Mouse (Mus musculus) neural tube, embryonic 14.5 days (tissue): ENCODE measurements at regions not wholly inside any gene's neighbourhood (a gene's known extent, or its start where the extent isn't known, plus 50 kb on each side); places are given as distances from the start of the nearest gene placed in this dataset.
A peak's percentile ranks its signal among the peaks of the same experiment; 100 is the strongest.

ENCODE experiments used
- ATAC-seq: fragments of 200-750 bp; cut with Nextera tagmentation; 2 replicates; pipeline ENCODE4 v1.8.0; 2017; ENCODE audit warnings: low read depth, mild to moderate bottlenecking, moderate TSS enrichment, moderate library complexity
- H3K27ac ChIP-seq: fragments of 300-500 bp; sonication (generic); 2 replicates; pipeline ENCODE4 v1.5.1; 2014; ENCODE audit warnings: low read depth, mild to moderate bottlenecking, control low read depth, low read length, moderate library complexity, mixed read lengths
- H3K27me3 ChIP-seq: fragments of 300-500 bp; sonication (generic); 2 replicates; pipeline ENCODE4 v1.6.1; 2014; ENCODE audit warnings: low read length; ENCODE audit not compliant: control insufficient read depth, insufficient read depth
- H3K36me3 ChIP-seq: fragments of 300-500 bp; sonication (generic); 2 replicates; pipeline ENCODE4 v1.6.1; 2014; ENCODE audit warnings: low read length, mixed read lengths; ENCODE audit not compliant: control insufficient read depth, insufficient read depth
- H3K4me1 ChIP-seq: fragments of 300-500 bp; sonication (generic); 2 replicates; pipeline ENCODE4 v1.6.1; 2014; ENCODE audit warnings: low read length; ENCODE audit not compliant: control insufficient read depth, insufficient read depth
- H3K4me2 ChIP-seq: fragments of 300-500 bp; sonication (generic); 2 replicates; pipeline ENCODE4 v1.6.1; 2014; ENCODE audit warnings: mild to moderate bottlenecking, low read depth, low read length, control low read depth
- H3K4me3 ChIP-seq: fragments of 300-500 bp; sonication (generic); 2 replicates; pipeline ENCODE4 v1.5.1; 2014; ENCODE audit warnings: low read depth, low read length, control low read depth, mixed read lengths
- H3K9ac ChIP-seq: fragments of 300-500 bp; sonication (generic); replicated peaks from 2 replicates; pipeline ENCODE4 v1.6.1; 2014; ENCODE audit warnings: low read depth, mild to moderate bottlenecking, control low read depth, low read length, mixed read lengths
- H3K9me3 ChIP-seq: fragments of 300-500 bp; sonication (generic); 2 replicates; pipeline ENCODE4 v1.6.1; 2016; ENCODE audit warnings: low read length; ENCODE audit not compliant: control insufficient read depth
- WGBS: fragments of 180-500 bp; shearing (Covaris S2); extraction: QIAGEN DNeasy Blood & Tissue Kit; methylation state at CpG from one replicate; pipeline ENCODE4 v1.1.7; 2014; 5-methylcytosine and 5-hydroxymethylcytosine counted together

- Histone ChIP-seq H3K4me3 (no peak overlapping the region), H3K27ac (no peak overlapping the region), H3K9me3 (no peaks in the 10 kb centered on the region), H3K4me1 (no peaks in the 10 kb centered on the region), H3K27me3 (no peaks in the 10 kb centered on the region), H3K9ac (no peak overlapping the region), H3K4me2 (no peak overlapping the region), H3K36me3 (no peaks in the 10 kb centered on the region)
- WGBS: 84% methylated on average over 10 of the region's 10 CpGs
- no peak for ATAC-seq
Observed at GRCm38 (mm10) chr13:37130637-37131036, 80.6 kb upstream of the F13a1 start.

DNA sequence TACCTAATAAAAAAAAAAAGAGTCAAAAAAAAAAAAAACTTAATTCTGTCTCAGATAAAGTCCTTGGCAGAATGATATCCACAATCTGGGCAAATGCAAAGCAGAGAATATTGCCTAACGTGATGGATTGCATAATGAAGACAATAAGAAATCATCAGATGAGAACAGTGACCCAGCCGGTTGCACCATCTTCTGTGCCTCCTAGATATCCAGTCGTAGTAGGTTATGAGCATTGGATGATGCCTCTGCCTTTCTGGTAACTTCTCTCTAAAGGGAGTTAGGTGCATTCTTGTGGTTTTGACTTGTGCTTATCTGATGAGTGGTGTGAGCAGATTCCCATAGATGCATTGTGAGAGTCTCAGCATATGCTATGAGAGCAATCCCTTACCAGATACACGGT is 71.6 kb upstream of the F13a1 start:
- Histone ChIP-seq H3K9ac (no peak overlapping the region), H3K4me3 (no peak overlapping the region), H3K9me3 (no peaks in the 10 kb centered on the region), H3K27me3 (no peaks in the 10 kb centered on the region), H3K27ac (no peak overlapping the region), H3K36me3 (no peaks in the 10 kb centered on the region), H3K4me2 (no peak overlapping the region), H3K4me1 (no peaks in the 10 kb centered on the region)
- WGBS: 94% methylated on average over 4 of the region's 4 CpGs
- no peak for ATAC-seq

DNA sequence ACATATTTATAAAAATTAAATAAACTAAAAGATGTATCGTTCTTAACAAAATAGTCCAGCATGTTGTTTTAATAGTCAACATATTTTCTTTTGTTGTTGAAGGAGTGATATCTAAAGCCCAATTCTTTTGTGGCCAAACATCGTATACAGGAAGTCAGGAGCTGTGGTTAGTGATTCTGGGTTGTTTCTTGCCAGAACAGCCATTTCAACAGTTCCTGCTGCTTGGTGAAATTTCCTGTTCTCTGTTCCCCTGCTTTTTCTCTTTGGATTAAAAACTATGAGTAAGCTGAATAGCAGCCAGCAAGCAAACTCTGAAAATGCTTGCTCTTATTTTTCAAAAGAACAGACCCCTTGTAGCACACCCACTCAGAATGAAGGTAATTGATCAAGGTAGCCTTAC is 70.2 kb upstream of the F13a1 start:
- Histone ChIP-seq H3K4me2 (no peak overlapping the region), H3K4me1 (no peaks in the 10 kb centered on the region), H3K27ac (no peak overlapping the region), H3K36me3 (no peaks in the 10 kb centered on the region), H3K9me3 (no peaks in the 10 kb centered on the region), H3K9ac (no peak overlapping the region), H3K4me3 (no peak overlapping the region), H3K27me3 (no peaks in the 10 kb centered on the region)
- ATAC-seq: no peak
- WGBS: 88% methylated on average over 2 of the region's 2 CpGs

- no peak for ATAC-seq
Observed at GRCm38 (mm10) chr13:37114324-37114723, 64.3 kb upstream of the F13a1 start.

DNA sequence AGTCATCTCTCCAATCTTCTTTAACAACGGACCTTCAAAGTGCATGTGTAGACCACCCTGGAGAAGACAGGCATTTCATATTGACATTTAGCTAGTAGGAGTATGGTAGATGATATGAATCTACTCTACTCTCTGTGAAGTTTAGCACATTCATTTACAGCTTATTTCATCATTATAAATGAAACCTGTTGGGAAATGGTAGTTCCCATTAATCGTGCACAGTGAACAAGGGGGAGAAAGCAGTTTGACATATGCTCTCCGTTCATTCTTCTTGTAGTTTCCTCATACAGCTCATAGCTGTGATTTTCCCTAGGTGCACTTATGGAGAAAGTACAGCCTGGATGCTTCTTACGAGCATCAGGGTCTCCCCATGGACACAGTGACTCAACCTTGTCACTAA is 61.7 kb upstream of the F13a1 start:
- WGBS: 83% methylated on average over 4 of the region's 4 CpGs
- no peak overlapping the region for H3K4me3 ChIP-seq
- ATAC-seq: no peak
- H3K4me1 ChIP-seq: no peaks in the 10 kb centered on the region
- no peak overlapping the region for H3K27ac ChIP-seq
- no peaks in the 10 kb centered on the region for H3K36me3 ChIP-seq
- no peaks in the 10 kb centered on the region for H3K27me3 ChIP-seq
- no peak overlapping the region for H3K9ac ChIP-seq
- no peak overlapping the region for H3K4me2 ChIP-seq
- H3K9me3 ChIP-seq: no peaks in the 10 kb centered on the region

More at GRCm38 (mm10) chr13:37114324-37114723, 64.3 kb upstream of the F13a1 start:
- no peaks in the 10 kb centered on the region for H3K36me3 ChIP-seq
- no peak overlapping the region for H3K4me3 ChIP-seq
- H3K9ac ChIP-seq: no peak overlapping the region
- WGBS: 85% methylated on average over 5 of the region's 5 CpGs
- no peak overlapping the region for H3K4me2 ChIP-seq
- H3K4me1 ChIP-seq: no peaks in the 10 kb centered on the region
- no peak overlapping the region for H3K27ac ChIP-seq
- H3K27me3 ChIP-seq: no peaks in the 10 kb centered on the region
- no peaks in the 10 kb centered on the region for H3K9me3 ChIP-seq

GRCm38 (mm10) chr13:37107721-37108120 is 57.7 kb upstream of the F13a1 start:
- no peak for ATAC-seq
- no peak overlapping the region for H3K9ac ChIP-seq
- no peaks in the 10 kb centered on the region for H3K9me3 ChIP-seq
- H3K4me2 ChIP-seq: no peak overlapping the region
- H3K4me3 ChIP-seq: no peak overlapping the region
- 75% methylated on average over 5 of the region's 5 CpGs for WGBS
- H3K4me1 ChIP-seq: peaks cover 6% of the 10 kb centered on the region
- H3K36me3 ChIP-seq: no peaks in the 10 kb centered on the region
- H3K27ac ChIP-seq: no peak overlapping the region
- H3K27me3 ChIP-seq: no peaks in the 10 kb centered on the region

GRCm38 (mm10) chr13:37106009-37106408 is 56.0 kb upstream of the F13a1 start:
- ATAC-seq: no peak
- H3K27ac ChIP-seq: no peak overlapping the region

DNA sequence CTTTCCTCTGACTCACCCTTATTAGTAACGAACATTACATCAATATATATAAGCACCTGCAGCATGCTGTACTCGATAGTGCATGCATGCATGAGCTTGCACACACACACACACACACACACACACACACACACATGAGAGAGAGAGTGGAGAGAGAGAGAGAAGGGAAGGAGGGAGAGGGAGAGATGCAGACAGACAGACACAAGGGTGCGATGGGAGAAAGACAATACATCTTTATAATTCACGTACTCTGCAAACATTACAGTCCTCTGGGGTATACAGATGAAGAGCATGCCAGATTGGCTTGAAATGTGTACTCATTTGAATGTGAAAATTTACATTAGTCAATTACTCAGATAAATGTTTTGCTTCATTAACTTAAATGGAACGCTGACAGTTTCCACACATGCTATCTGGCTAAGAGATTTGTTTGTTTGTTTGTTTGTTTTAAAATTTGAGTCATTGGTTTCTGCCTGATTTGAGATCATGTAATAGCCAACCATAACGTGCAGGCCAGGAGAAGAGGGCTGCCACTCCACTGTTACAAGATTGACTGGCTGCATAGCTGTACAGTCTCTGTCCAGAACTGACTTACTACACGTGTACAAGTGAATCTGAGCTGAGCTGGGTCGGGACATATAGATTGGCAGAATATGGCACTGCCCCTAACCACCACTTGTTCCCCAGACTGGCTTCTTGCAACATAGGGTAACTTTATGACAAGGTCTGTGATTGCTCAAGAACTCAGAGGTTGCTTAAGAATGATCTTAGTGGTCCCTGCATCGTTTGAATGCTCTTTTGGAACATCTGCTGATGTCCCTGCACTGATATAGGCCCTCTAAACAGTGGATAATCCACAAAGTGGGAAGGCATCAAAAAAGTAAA is 54.6 kb upstream of the F13a1 start:
- H3K27me3 ChIP-seq: no peaks in the 10 kb centered on the region
- H3K36me3 ChIP-seq: no peaks in the 10 kb centered on the region
- H3K4me1 ChIP-seq: peaks cover 6% of the 10 kb centered on the region
- no peak overlapping the region for H3K4me2 ChIP-seq
- 41% methylated on average over 9 of the region's 9 CpGs for WGBS
- peak overlapping the region; percentile 16; the same call in 1 of the 2 replicates for H3K27ac ChIP-seq
- no peaks in the 10 kb centered on the region for H3K9me3 ChIP-seq
- ATAC-seq: peak; percentile 68
- H3K9ac ChIP-seq: no peak overlapping the region
- no peak overlapping the region for H3K4me3 ChIP-seq

More at GRCm38 (mm10) chr13:37106009-37106408, 56.0 kb upstream of the F13a1 start:
- H3K9me3 ChIP-seq: no peaks in the 10 kb centered on the region
- H3K4me2 ChIP-seq: no peak overlapping the region
- 86% methylated on average over 5 of the region's 5 CpGs for WGBS
- peaks cover 6% of the 10 kb centered on the region for H3K4me1 ChIP-seq
- H3K36me3 ChIP-seq: no peaks in the 10 kb centered on the region
- H3K4me3 ChIP-seq: no peak overlapping the region
- H3K27me3 ChIP-seq: no peaks in the 10 kb centered on the region
- H3K9ac ChIP-seq: no peak overlapping the region

DNA sequence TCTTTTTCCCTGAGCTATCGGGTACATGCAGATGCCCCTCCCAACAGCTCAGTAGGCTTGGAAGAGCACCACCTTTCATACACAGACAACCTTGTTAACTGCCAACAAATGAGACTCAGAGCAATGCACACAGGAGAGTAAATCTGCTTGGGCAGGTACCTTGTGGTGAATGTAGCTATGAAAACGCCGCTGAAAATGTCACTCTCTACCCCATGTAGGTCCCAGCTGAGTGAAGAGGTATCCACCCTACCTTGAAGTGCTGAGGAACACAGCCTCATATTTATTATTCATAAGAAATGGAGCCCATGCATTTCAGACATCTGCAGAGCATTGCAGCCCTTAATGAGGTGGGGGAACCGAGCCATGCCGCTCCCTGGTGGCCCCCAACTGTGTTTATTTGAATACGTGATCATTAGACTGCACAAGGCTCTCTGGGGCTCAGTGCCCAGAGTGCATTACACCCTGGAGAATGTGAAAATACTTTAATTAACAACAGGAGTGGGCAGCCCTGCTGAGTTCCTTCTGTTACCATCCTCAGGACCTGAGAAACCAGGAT is 53.8 kb upstream of the F13a1 start:
- no peaks in the 10 kb centered on the region for H3K27me3 ChIP-seq
- H3K9me3 ChIP-seq: no peaks in the 10 kb centered on the region
- H3K9ac ChIP-seq: no peak overlapping the region
- ATAC-seq: peak; percentile 90
- H3K4me1 ChIP-seq: peaks cover 6% of the 10 kb centered on the region
- no peaks in the 10 kb centered on the region for H3K36me3 ChIP-seq
- WGBS: 14% methylated on average over 6 of the region's 6 CpGs
- peak overlapping the region; percentile 4; the same call in 1 of the 2 replicates for H3K4me2 ChIP-seq
- no peak overlapping the region for H3K4me3 ChIP-seq
- H3K27ac ChIP-seq: peak overlapping the region; percentile 40; the same call in 1 of the 2 replicates
